Comparison of ENCODE assay signal across 16 mouse cellular contexts in genomic region chr9:14773813-14774212, GRCm38 (mm10). TPM values are rescaled to one million over a fixed set of nuclear protein-coding genes. Genes with fewer than 3 reads are reported as not detected.
DNase-seq lines count a peak whose midpoint lies in the region; ATAC-seq and TF ChIP-seq lines count a peak whose summit lies in the region.
"Had no signal": no experiment of that assay in that cellular context is flagged by ENCODE, and none has a peak within 500 bp of the region (broad histone marks: within the 10 kb centered on the region; RNA-seq: fewer than 3 reads in every experiment).

No protein-coding gene starts in this region.

- TF ChIP-seq CTCF in forebrain, postnatal 0 days (IDR thresholded peaks at IDR 0.05; ENCODE audit: low read depth), result peak; percentile 50
- peak; percentile 46 for TF ChIP-seq CTCF in liver, postnatal 0 days (IDR thresholded peaks at IDR 0.05; ENCODE audit: low read depth)

- no peaks in the 10 kb centered on the region for H3K36me3 ChIP-seq in forebrain, postnatal 0 days (ENCODE audit: insufficient read depth)
- H3K36me3 ChIP-seq in forebrain, embryonic 13.5 days (ENCODE audit: poor library complexity, severe bottlenecking), result no peaks in the 10 kb centered on the region
- no peaks in the 10 kb centered on the region for H3K36me3 ChIP-seq in liver, postnatal 0 days (replicated peaks; ENCODE audit: insufficient read depth, low read length)
- no peaks in the 10 kb centered on the region for H3K36me3 ChIP-seq in liver, embryonic 12.5 days
- no peaks in the 10 kb centered on the region for H3K36me3 ChIP-seq in limb, embryonic 10.5 days
- H3K36me3 ChIP-seq: hindbrain, embryonic 15.5 days; liver, embryonic 15.5 days; midbrain, embryonic 12.5 days had no signal

- no peak overlapping the region for H3K27ac ChIP-seq in forebrain, postnatal 0 days (ENCODE audit: low read depth, low read length)
- no peak overlapping the region for H3K27ac ChIP-seq in forebrain, embryonic 13.5 days
- H3K27ac ChIP-seq in liver, postnatal 0 days (ENCODE audit: low read depth), result no peak overlapping the region
- no peak overlapping the region for H3K27ac ChIP-seq in liver, embryonic 12.5 days
- H3K27ac ChIP-seq in limb, embryonic 10.5 days, result no peak overlapping the region
- H3K27ac ChIP-seq: hindbrain, embryonic 15.5 days; liver, embryonic 15.5 days; midbrain, embryonic 12.5 days had no signal

- no peak for TF ChIP-seq EP300 in liver, postnatal 0 days (IDR thresholded peaks at IDR 0.05; ENCODE audit: low read depth)

- WGBS in forebrain, postnatal 0 days, result 53% methylated on average over 2 of the region's 2 CpGs
- 50% methylated on average over 2 of the region's 2 CpGs for WGBS in forebrain, embryonic 13.5 days
- WGBS in liver, postnatal 0 days (ENCODE audit: insufficient replicate concordance), result 38% methylated on average over 2 of the region's 2 CpGs
- WGBS in liver, embryonic 12.5 days (ENCODE audit: insufficient replicate concordance), result 41% methylated on average over 2 of the region's 2 CpGs
- 65% methylated on average over 2 of the region's 2 CpGs for WGBS in limb, embryonic 10.5 days

- no peak overlapping the region for H3K9ac ChIP-seq in forebrain, postnatal 0 days
- H3K9ac ChIP-seq in forebrain, embryonic 13.5 days, result no peak overlapping the region
- no peak overlapping the region for H3K9ac ChIP-seq in liver, postnatal 0 days (replicated peaks)
- H3K9ac ChIP-seq in liver, embryonic 12.5 days, result no peak overlapping the region
- H3K9ac ChIP-seq: hindbrain, embryonic 15.5 days; liver, embryonic 15.5 days; midbrain, embryonic 12.5 days had no signal

- no peaks in the 10 kb centered on the region for H3K4me1 ChIP-seq in forebrain, postnatal 0 days (ENCODE audit: insufficient read depth)
- peaks cover 6% of the 10 kb centered on the region for H3K4me1 ChIP-seq in forebrain, embryonic 13.5 days
- no peaks in the 10 kb centered on the region for H3K4me1 ChIP-seq in liver, postnatal 0 days (ENCODE audit: insufficient read depth)
- no peaks in the 10 kb centered on the region for H3K4me1 ChIP-seq in liver, embryonic 12.5 days
- peaks cover 19% of the 10 kb centered on the region for H3K4me1 ChIP-seq in limb, embryonic 10.5 days
- H3K4me1 ChIP-seq: liver, embryonic 15.5 days had no signal

- H3K4me3 ChIP-seq in forebrain, postnatal 0 days (ENCODE audit: low read depth, low read length), result no peak overlapping the region
- no peak overlapping the region for H3K4me3 ChIP-seq in forebrain, embryonic 13.5 days
- no peak overlapping the region for H3K4me3 ChIP-seq in liver, postnatal 0 days (ENCODE audit: low read depth, low read length)
- H3K4me3 ChIP-seq in liver, embryonic 12.5 days, result no peak overlapping the region
- H3K4me3 ChIP-seq in limb, embryonic 10.5 days, result no peak overlapping the region
- H3K4me3 ChIP-seq: hindbrain, embryonic 15.5 days; liver, embryonic 15.5 days; midbrain, embryonic 12.5 days had no signal

- no peaks in the 10 kb centered on the region for H3K27me3 ChIP-seq in forebrain, postnatal 0 days (ENCODE audit: insufficient read depth, low read length)
- no peaks in the 10 kb centered on the region for H3K27me3 ChIP-seq in forebrain, embryonic 13.5 days
- H3K27me3 ChIP-seq in liver, postnatal 0 days (ENCODE audit: insufficient read depth, low read length), result peaks cover under 1% of the 10 kb centered on the region; the same call in 1 of the 2 replicates
- peaks cover 28% of the 10 kb centered on the region for H3K27me3 ChIP-seq in liver, embryonic 12.5 days (replicated peaks)
- H3K27me3 ChIP-seq in limb, embryonic 10.5 days (ENCODE audit: low read depth, poor library complexity, severe bottlenecking), result peaks cover 15% of the 10 kb centered on the region
- H3K27me3 ChIP-seq: hindbrain, embryonic 15.5 days; midbrain, embryonic 12.5 days had no signal

- no peak for ATAC-seq in forebrain, postnatal 0 days
- ATAC-seq in forebrain, embryonic 13.5 days, result no peak
- no peak for ATAC-seq in liver, postnatal 0 days
- no peak for ATAC-seq in liver, embryonic 12.5 days
- ATAC-seq: forebrain, embryonic 14.5 days had no signal

- DNase-seq in forebrain, postnatal 0 days, result no peak
- no peak for DNase-seq in liver, postnatal 0 days
- DNase-seq in NIH3T3 (ENCODE audit: low read depth), result peak; percentile 45
- peak; percentile 47 for DNase-seq in retina, embryonic 14.5 days (ENCODE audit: low spot score)
- DNase-seq in urinary bladder, adult 18-20 months (ENCODE audit: low spot score in 2 of 2), result no peak
- DNase-seq in limb, embryonic 10.5 days (ENCODE audit: low spot score), result no peak

- no peaks in the 10 kb centered on the region for H3K9me3 ChIP-seq in forebrain, postnatal 0 days (ENCODE audit: low read length)
- H3K9me3 ChIP-seq in forebrain, embryonic 13.5 days (replicated peaks), result no peaks in the 10 kb centered on the region
- no peaks in the 10 kb centered on the region for H3K9me3 ChIP-seq in liver, postnatal 0 days (ENCODE audit: low read length)
- no peaks in the 10 kb centered on the region for H3K9me3 ChIP-seq in liver, embryonic 12.5 days (replicated peaks)
- no peaks in the 10 kb centered on the region for H3K9me3 ChIP-seq in limb, embryonic 10.5 days (replicated peaks)
- H3K9me3 ChIP-seq: hindbrain, embryonic 15.5 days; liver, embryonic 15.5 days; midbrain, embryonic 12.5 days had no signal

- no peak overlapping the region for H3K4me2 ChIP-seq in forebrain, postnatal 0 days (ENCODE audit: low read depth)
- no peak overlapping the region for H3K4me2 ChIP-seq in forebrain, embryonic 13.5 days
- no peak overlapping the region for H3K4me2 ChIP-seq in liver, postnatal 0 days (ENCODE audit: low read depth, low read length)
- H3K4me2 ChIP-seq in liver, embryonic 12.5 days, result no peak overlapping the region
- H3K4me2 ChIP-seq: hindbrain, embryonic 15.5 days; liver, embryonic 15.5 days; midbrain, embryonic 12.5 days had no signal

RNA-seq across cellular contexts. Expression of gene 1700012B09Rik, which starts 3.0 kb away (rescaled TPM):
- 1.00 and 2.5 TPM in 2 replicates for total RNA-seq in forebrain, postnatal 0 days (2014; rRNA removed)
- 6.1 and 8.8 TPM in 2 replicates for polyA plus RNA-seq in forebrain, postnatal 0 days (2015; fragmentation: Nextera tagmentation; extraction: Ambion mirVana)
- 1.9 and 2.7 TPM in 2 replicates for polyA plus RNA-seq in forebrain, embryonic 13.5 days (2015; fragmentation: Nextera tagmentation; extraction: Ambion mirVana)
- not detected in 2 replicates for polyA plus RNA-seq in liver, postnatal 0 days (2015; fragmentation: Nextera tagmentation; extraction: Ambion mirVana)
- polyA plus RNA-seq in liver, embryonic 12.5 days (2016; fragmentation: Nextera tagmentation; extraction: Ambion mirVana), result not detected in 2 replicates
- polyA plus RNA-seq in limb, embryonic 10.5 days (2016; fragmentation: Nextera tagmentation; extraction: Ambion mirVana), result not detected in 2 replicates
- total RNA-seq: heart, adult 8-10 months had no signal
- polyA plus RNA-seq: large intestine, adult 2 months; liver, embryonic 15.5 days had no signal

RNA-seq across cellular contexts. Expression of gene Mre11a, which starts 10.6 kb away (rescaled TPM):
- 9.8 and 11.8 TPM in 2 replicates for total RNA-seq in forebrain, postnatal 0 days (2014; rRNA removed)
- polyA plus RNA-seq in forebrain, postnatal 0 days (2015; fragmentation: Nextera tagmentation; extraction: Ambion mirVana), result 6.6 and 8.9 TPM in 2 replicates
- polyA plus RNA-seq in forebrain, embryonic 13.5 days (2015; fragmentation: Nextera tagmentation; extraction: Ambion mirVana), result 22.4 and 26.0 TPM in 2 replicates
- polyA plus RNA-seq in liver, postnatal 0 days (2015; fragmentation: Nextera tagmentation; extraction: Ambion mirVana), result 5.7 and 6.8 TPM in 2 replicates
- polyA plus RNA-seq in liver, embryonic 12.5 days (2016; fragmentation: Nextera tagmentation; extraction: Ambion mirVana), result 26.7 and 31.1 TPM in 2 replicates
- polyA plus RNA-seq in limb, embryonic 10.5 days (2016; fragmentation: Nextera tagmentation; extraction: Ambion mirVana), result 40.1 and 42.9 TPM in 2 replicates

RNA-seq across cellular contexts. Expression of gene Ankrd49, which starts 10.8 kb away (rescaled TPM):
- total RNA-seq in forebrain, postnatal 0 days (2014; rRNA removed), result 24.8 and 31.3 TPM in 2 replicates
- 33.8 and 39.5 TPM in 2 replicates for polyA plus RNA-seq in forebrain, postnatal 0 days (2015; fragmentation: Nextera tagmentation; extraction: Ambion mirVana)
- polyA plus RNA-seq in forebrain, embryonic 13.5 days (2015; fragmentation: Nextera tagmentation; extraction: Ambion mirVana), result 50.0 and 51.4 TPM in 2 replicates
- polyA plus RNA-seq in liver, postnatal 0 days (2015; fragmentation: Nextera tagmentation; extraction: Ambion mirVana), result 21.2 and 23.4 TPM in 2 replicates
- polyA plus RNA-seq in liver, embryonic 12.5 days (2016; fragmentation: Nextera tagmentation; extraction: Ambion mirVana), result 38.4 and 44.0 TPM in 2 replicates
- 40.7 and 46.8 TPM in 2 replicates for polyA plus RNA-seq in limb, embryonic 10.5 days (2016; fragmentation: Nextera tagmentation; extraction: Ambion mirVana)

RNA-seq across cellular contexts. Expression of gene Fut4, which starts 21.6 kb away (rescaled TPM):
- 1.5 and 2.3 TPM in 2 replicates for total RNA-seq in forebrain, postnatal 0 days (2014; rRNA removed)
- polyA plus RNA-seq in forebrain, postnatal 0 days (2015; fragmentation: Nextera tagmentation; extraction: Ambion mirVana), result 0.54 and 0.59 TPM in 2 replicates
- 0.62 and 0.82 TPM in 2 replicates for polyA plus RNA-seq in forebrain, embryonic 13.5 days (2015; fragmentation: Nextera tagmentation; extraction: Ambion mirVana)
- 0.32 and 0.49 TPM in 2 replicates for polyA plus RNA-seq in liver, postnatal 0 days (2015; fragmentation: Nextera tagmentation; extraction: Ambion mirVana)
- 0.72 and 1.1 TPM in 2 replicates for polyA plus RNA-seq in liver, embryonic 12.5 days (2016; fragmentation: Nextera tagmentation; extraction: Ambion mirVana)
- 5.0 and 6.4 TPM in 2 replicates for polyA plus RNA-seq in limb, embryonic 10.5 days (2016; fragmentation: Nextera tagmentation; extraction: Ambion mirVana)

RNA-seq across cellular contexts. Expression of gene Piwil4, which starts 33.3 kb away (rescaled TPM):
- total RNA-seq in forebrain, postnatal 0 days (2014; rRNA removed), result 0.23 and 0.29 TPM in 2 replicates
- 0.11 and 0.18 TPM in 2 replicates for polyA plus RNA-seq in forebrain, postnatal 0 days (2015; fragmentation: Nextera tagmentation; extraction: Ambion mirVana)
- polyA plus RNA-seq in forebrain, embryonic 13.5 days (2015; fragmentation: Nextera tagmentation; extraction: Ambion mirVana), result not detected in 2 replicates
- 0.06 and 0.09 TPM in 2 replicates for polyA plus RNA-seq in liver, postnatal 0 days (2015; fragmentation: Nextera tagmentation; extraction: Ambion mirVana)
- 0.06 and 0.11 TPM in 2 replicates for polyA plus RNA-seq in liver, embryonic 12.5 days (2016; fragmentation: Nextera tagmentation; extraction: Ambion mirVana)
- not detected in 2 replicates for polyA plus RNA-seq in limb, embryonic 10.5 days (2016; fragmentation: Nextera tagmentation; extraction: Ambion mirVana)
- total RNA-seq: heart, adult 8-10 months; left cerebral cortex, postnatal 14 days had no signal
- polyA plus RNA-seq: embryonic facial prominence, embryonic 11.5 days had no signal

Comparison
In these comparisons a context has a peak if more than half of its experiments do, and no peak if none do; other contexts are left out.
1. DNase-seq: peak in NIH3T3 (single experiment) and retina, embryonic 14.5 days (single experiment); none in forebrain, postnatal 0 days (single experiment), liver, postnatal 0 days (single experiment), urinary bladder, adult 18-20 months (0 of 2) and limb, embryonic 10.5 days (single experiment).